Mouse (Mus musculus) lung, postnatal 25 days (tissue): Measurements from ENCODE around the gene Izumo1.
"Not testable (repeated sequence)": the region's sequence is repeated elsewhere in the genome, so short reads cannot be mapped to it uniquely, and the experiment has no call there.

ENCODE experiments used
- DNase-seq: peaks from one replicate; pipeline ENCODE4 v3.0.0; 2022; ENCODE audit warnings: low spot score

Izumo1 gene

GRCm38 (mm10) chr7:45642503-45643255 is 21.1 kb downstream of the Izumo1 start:
- DNase-seq = no peak

GRCm38 (mm10) chr7:45643441-45644178 is 22.0 kb downstream of the Izumo1 start:
- peak; percentile 92 for DNase-seq

GRCm38 (mm10) chr7:45644183-45644582 is 22.6 kb downstream of the Izumo1 start:
- DNase-seq = no peak

DNA sequence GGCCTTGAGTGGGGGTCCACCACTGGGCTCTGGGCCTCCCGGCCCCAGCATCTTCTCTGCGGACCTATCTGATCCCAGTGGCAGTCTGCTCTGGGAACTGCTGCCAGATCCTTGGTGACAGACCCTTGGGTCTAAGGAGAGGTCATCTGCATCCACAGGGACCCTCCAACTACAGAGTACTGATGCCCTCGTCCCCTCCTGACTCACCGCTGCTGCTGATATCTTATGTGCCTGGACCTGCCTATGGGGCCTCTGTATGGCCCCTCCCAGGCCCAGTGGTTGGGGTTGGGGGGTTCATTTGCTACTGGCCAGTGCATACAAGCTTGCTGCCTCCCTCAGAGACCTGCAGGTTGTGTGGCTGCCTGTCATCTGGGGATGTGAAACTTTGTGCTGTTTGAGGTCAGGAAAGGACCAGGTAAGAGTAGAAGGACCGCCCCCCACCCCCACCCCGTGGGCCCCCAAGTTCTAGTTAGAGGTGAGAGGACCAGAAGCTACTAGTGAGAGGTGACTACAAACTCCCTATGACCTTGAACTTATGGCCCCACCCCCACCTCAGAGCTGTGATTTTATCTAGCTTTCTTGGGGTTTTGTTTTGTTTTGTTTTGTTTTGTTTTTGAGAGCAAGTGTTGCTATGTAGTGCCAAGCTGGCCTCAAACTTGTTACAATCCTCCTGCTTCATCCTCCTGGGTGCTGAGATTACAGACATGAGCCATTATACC is 23.4 kb downstream of the Izumo1 start:
- DNase-seq = no peak

- DNase-seq = no peak
Observed at GRCm38 (mm10) chr7:45645591-45645971, 24.0 kb downstream of the Izumo1 start.

GRCm38 (mm10) chr7:45646671-45647070 is 25.1 kb downstream of the Izumo1 start:
- no peak for DNase-seq

- DNase-seq = no peak
Observed at GRCm38 (mm10) chr7:45649351-45649750, 27.7 kb downstream of the Izumo1 start.

DNA sequence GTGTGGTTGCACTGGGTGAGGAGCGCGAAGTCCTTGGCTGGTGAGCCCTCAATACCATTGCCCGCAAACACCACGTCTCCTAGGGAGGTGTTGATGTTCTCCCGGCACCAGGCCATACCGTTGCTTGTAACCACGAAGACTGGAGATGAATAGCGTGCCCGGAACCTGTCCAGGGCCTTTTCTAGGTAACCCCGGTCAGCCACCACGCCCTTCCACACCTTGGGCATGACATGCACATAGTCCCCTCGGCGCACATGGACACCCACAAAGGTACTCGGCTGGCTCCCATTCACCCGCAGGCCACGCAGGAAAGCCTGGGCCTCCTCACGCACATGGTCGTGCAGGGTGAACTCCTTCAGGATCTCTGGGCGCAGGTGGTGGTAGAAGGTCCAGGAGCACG is 28.9 kb downstream of the Izumo1 start:
- not testable (repeated sequence) for DNase-seq

GRCm38 (mm10) chr7:45654424-45655047 is 32.9 kb downstream of the Izumo1 start:
- DNase-seq = no peak

- DNase-seq = no peak
Observed at GRCm38 (mm10) chr7:45660746-45661478, 39.3 kb downstream of the Izumo1 start.

GRCm38 (mm10) chr7:45661702-45662101 is 40.1 kb downstream of the Izumo1 start:
- DNase-seq = not testable (repeated sequence)

- no peak for DNase-seq
Observed at GRCm38 (mm10) chr7:45665303-45666138, 43.9 kb downstream of the Izumo1 start.

DNA sequence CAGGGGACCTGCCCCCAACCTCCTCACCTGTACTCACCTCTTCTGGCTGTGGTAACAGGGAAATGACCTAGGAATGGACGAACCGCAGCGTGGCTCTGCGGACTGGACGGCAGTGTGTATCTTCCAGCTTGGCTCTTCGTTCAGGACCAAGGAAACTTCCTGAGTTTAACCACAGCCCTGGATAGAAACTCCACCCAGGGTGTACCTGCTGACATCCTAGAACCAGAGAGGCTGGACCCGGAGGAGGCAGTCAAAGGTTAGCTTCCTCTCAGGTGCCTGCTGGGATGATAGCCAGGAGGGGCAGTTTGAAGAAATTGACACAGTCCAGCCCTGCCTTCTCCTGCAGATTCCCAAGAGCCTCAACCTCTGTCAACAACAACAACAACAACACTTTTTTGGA is 44.5 kb downstream of the Izumo1 start, which contains the start of gene Fut2:
TSS of gene Fut2 (minus strand) at position 234 of the 400 bp plus-strand sequence.
- no peak for DNase-seq

DNA sequence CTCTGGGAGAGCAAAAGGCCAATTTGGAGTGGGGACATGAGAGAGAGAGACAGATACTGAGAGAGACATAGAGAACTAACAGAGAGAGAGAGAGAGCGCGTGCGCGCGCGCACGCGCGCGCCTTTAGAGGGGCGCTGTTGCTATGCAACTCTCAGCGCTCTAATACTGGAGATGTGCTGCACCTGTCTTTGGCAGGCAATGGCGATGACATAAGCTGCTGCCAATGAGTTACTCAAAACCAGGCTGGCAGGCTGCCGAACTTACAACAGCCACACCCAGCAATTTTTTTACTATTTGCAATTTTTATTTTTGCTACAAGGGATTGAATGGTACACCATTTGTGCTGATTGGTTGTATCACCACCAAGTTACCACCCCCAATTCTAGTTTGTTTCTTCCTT is 46.1 kb downstream of the Izumo1 start:
- DNase-seq = no peak

- DNase-seq = no peak
Observed at GRCm38 (mm10) chr7:45668921-45669320, 47.3 kb downstream of the Izumo1 start.

DNA sequence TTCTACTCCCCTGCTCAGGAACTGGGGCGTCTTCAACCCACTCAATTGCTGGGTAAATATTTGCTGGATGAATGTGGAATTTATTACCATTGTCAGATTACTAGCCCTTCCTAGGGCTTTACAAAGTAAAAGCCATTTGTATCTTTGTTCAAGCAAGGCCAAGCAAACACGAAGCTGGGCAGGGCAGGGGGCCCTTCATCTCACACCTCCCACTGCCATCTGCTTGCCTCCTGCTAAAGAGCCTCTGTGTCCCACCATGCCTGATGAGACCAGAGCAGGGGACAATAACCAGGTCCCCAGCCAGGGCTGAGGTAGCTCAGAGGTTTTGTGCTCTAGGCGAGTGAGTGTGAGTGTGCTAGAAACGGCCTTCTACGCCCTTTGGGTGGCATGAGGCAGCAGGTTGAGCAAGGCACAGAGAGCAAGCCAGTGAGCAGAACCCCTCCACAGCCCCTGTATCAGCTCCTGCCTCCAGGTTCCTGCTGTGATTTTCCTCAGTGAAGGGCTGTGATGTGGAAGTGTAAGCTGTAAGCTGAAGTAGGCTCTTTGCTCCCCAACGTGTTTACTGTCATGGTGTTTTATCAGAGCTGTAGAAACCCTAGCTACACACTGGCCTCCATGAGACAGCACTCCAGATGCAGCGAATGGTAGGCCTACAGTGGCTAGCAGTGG is 56.1 kb downstream of the Izumo1 start:
- DNase-seq = no peak
